Mouse (Mus musculus) C2C12 (cell line): ENCODE measurements at regions not wholly inside any gene's neighbourhood (a gene's known extent, or its start where the extent isn't known, plus 50 kb on each side); places are given as distances from the start of the nearest gene placed in this dataset.

Source experiments
- H3K27me3 ChIP-seq: one replicate; pipeline ENCODE4 v1.6.1; 2011; ENCODE audit not compliant: control insufficient read depth, insufficient read depth, insufficient read length
- H3K36me3 ChIP-seq: one replicate; pipeline ENCODE4 v1.6.1; 2011; ENCODE audit not compliant: control insufficient read depth, insufficient read depth
- H3K4me3 ChIP-seq: one replicate; pipeline ENCODE4 v1.5.1; 2011; ENCODE audit warnings: mild to moderate bottlenecking, control low read depth; ENCODE audit not compliant: poor library complexity, insufficient read depth, severe bottlenecking
- H3K79me2 ChIP-seq: one replicate; pipeline ENCODE4 v1.6.1; 2011; ENCODE audit not compliant: control insufficient read depth, insufficient read depth
- H3K79me3 ChIP-seq: one replicate; pipeline ENCODE4 v1.6.1; 2011; ENCODE audit warnings: low read depth, control low read depth
- H3ac ChIP-seq: one replicate; pipeline ENCODE3; 2011; ENCODE audit warnings: low read depth; ENCODE audit not compliant: control insufficient read depth, insufficient read length
- CEBPB ChIP-seq: IDR thresholded peaks from one replicate; pipeline ENCODE4 v1.6.1; 2011; ENCODE audit warnings: low read depth, mild to moderate bottlenecking, control low read depth, moderate library complexity
- CTCF ChIP-seq: IDR thresholded peaks from one replicate; pipeline ENCODE4 v1.5.1; 2011; ENCODE audit not compliant: control insufficient read depth, insufficient read depth, insufficient read length
- FOSL1 ChIP-seq: IDR thresholded peaks from one replicate; pipeline ENCODE4 v1.8.0; 2011; ENCODE audit warnings: mild to moderate bottlenecking, low read length; ENCODE audit not compliant: poor library complexity, insufficient read depth, severe bottlenecking
- MAX ChIP-seq: IDR thresholded peaks from one replicate; pipeline ENCODE4 v1.6.1; 2011; ENCODE audit warnings: mild to moderate bottlenecking, control low read depth
- MYOD1 ChIP-seq: IDR thresholded peaks from one replicate; pipeline ENCODE4 v1.6.1; 2011; ENCODE audit warnings: low read depth; ENCODE audit not compliant: control insufficient read depth, insufficient read length
- MYOG ChIP-seq: IDR thresholded peaks from one replicate; pipeline ENCODE4 v1.6.1; 2011; ENCODE audit not compliant: control insufficient read depth, insufficient read length; ENCODE audit errors: extremely low read depth
- USF1 ChIP-seq: IDR thresholded peaks from one replicate; pipeline ENCODE4 v1.6.1; 2011; ENCODE audit warnings: low read depth, mild to moderate bottlenecking, control low read depth, moderate library complexity

- Histone ChIP-seq H3K36me3 (no peaks in the 10 kb centered on the region), H3K27me3 (peaks cover 16% of the 10 kb centered on the region), H3K79me2 (no peaks in the 10 kb centered on the region), H3K4me3 (no peak overlapping the region), H3K79me3 (no peaks in the 10 kb centered on the region), H3ac (no peak overlapping the region)
- TF ChIP-seq MAX (no peak), USF1 (no peak), FOSL1 (no peak), MYOG (no peak), MYOD1 (no peak), CTCF (no peak), CEBPB (no peak)
These were observed 100.9 kb upstream of the Tmem45b start for GRCm38 (mm10) chr9:31564996-31565773.

GRCm38 (mm10) chr9:31563541-31563940 is 99.3 kb upstream of the Tmem45b start:
- H3K79me3 ChIP-seq: no peaks in the 10 kb centered on the region
- peaks cover 16% of the 10 kb centered on the region for H3K27me3 ChIP-seq
- TF ChIP-seq CEBPB: no peak
- TF ChIP-seq MYOG: no peak
- TF ChIP-seq MYOD1: no peak
- no peak for TF ChIP-seq USF1
- TF ChIP-seq CTCF: no peak
- TF ChIP-seq FOSL1: no peak
- no peak for TF ChIP-seq MAX
- no peaks in the 10 kb centered on the region for H3K79me2 ChIP-seq
- H3K36me3 ChIP-seq: no peaks in the 10 kb centered on the region
- no peak overlapping the region for H3K4me3 ChIP-seq
- no peak overlapping the region for H3ac ChIP-seq

- TF ChIP-seq MYOG (no peak), CEBPB (no peak), USF1 (no peak), MAX (no peak), CTCF (no peak)
- peaks cover 9% of the 10 kb centered on the region for H3K27me3 ChIP-seq
These were observed 95.9 kb upstream of the Tmem45b start for GRCm38 (mm10) chr9:31560226-31560556.

GRCm38 (mm10) chr9:31559506-31560225 is 95.4 kb upstream of the Tmem45b start:
- H3K27me3 ChIP-seq: peaks cover 9% of the 10 kb centered on the region
- no peaks in the 10 kb centered on the region for H3K79me3 ChIP-seq
- no peaks in the 10 kb centered on the region for H3K79me2 ChIP-seq
- no peaks in the 10 kb centered on the region for H3K36me3 ChIP-seq
- H3ac ChIP-seq: peak overlapping the region; percentile 12
- TF ChIP-seq MYOD1 (no peak), USF1 (no peak), MYOG (no peak), FOSL1 (no peak), MAX (no peak), CTCF (peak; percentile 93)
- no peak overlapping the region for H3K4me3 ChIP-seq

More at GRCm38 (mm10) chr9:31560226-31560556, 95.9 kb upstream of the Tmem45b start:
- Histone ChIP-seq H3K79me3 (no peaks in the 10 kb centered on the region), H3K4me3 (no peak overlapping the region), H3ac (no peak overlapping the region), H3K36me3 (no peaks in the 10 kb centered on the region), H3K79me2 (no peaks in the 10 kb centered on the region)

GRCm38 (mm10) chr9:31543691-31544052 is 79.4 kb upstream of the Tmem45b start:
- Histone ChIP-seq H3K36me3 (no peaks in the 10 kb centered on the region), H3K4me3 (no peak overlapping the region), H3K79me3 (no peaks in the 10 kb centered on the region), H3K79me2 (no peaks in the 10 kb centered on the region), H3K27me3 (no peaks in the 10 kb centered on the region), H3ac (no peak overlapping the region)
- TF ChIP-seq FOSL1: no peak
- TF ChIP-seq MYOG: no peak
- no peak for TF ChIP-seq MAX
- no peak for TF ChIP-seq CEBPB
- no peak for TF ChIP-seq MYOD1
- no peak for TF ChIP-seq CTCF
- no peak for TF ChIP-seq USF1
